Mouse (Mus musculus): Measurements from ENCODE around the gene Mc1r. TPM values are rescaled to one million over a fixed set of nuclear protein-coding genes. Genes with fewer than 3 reads are reported as not detected.
"Not testable (repeated sequence)": the region's sequence is repeated elsewhere in the genome, so short reads cannot be mapped to it uniquely, and the experiment has no call there.

The Mc1r gene
- polyA plus RNA-seq, 1 experiment from 2014 or later: not detected

DNA sequence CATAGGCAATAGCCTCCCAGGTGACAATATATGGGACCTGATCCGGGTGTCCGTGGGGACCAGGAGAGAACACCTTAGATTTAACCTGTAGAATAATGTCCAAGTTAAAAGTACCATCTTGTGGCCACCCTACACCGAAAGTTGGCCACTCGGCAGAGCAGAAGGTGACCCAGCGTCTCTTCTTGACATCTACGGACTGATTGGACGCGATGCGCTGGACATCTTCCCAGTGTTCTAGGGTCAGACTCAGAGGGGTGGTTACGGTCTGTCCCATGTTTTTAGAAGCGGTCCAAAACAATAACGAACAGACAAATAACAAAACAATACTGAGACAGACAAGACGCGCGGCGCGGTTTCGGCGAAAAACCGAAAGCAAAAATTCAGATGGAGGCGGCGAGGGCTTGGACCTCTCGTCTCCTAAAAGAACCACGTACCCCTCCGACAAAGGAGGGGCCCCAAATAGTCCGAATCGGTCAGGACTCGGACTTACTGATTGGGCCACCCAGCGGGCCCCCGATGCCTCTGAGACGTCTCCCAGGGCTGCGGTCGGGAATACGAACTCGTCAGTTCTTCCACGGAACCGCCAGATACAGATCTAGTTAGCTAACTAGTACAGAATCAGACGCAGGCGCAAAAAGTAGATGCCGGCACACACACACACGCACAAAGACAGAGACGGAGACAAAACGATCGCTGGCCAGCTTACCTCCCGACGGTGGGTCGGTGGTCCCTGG lies 26.5 kb downstream of the Mc1r start:
- peaks cover 16% of the 10 kb centered on the region for H3K9me3 ChIP-seq (ENCODE audit: control insufficient read depth, low read length)
- DNase-seq (ENCODE audit: low spot score): not testable (repeated sequence)

GRCm38 (mm10) chr8:123441788-123442187 lies 34.9 kb downstream of the Mc1r start:
- Histone ChIP-seq H3K4me2 (ENCODE audit: low read depth) (no peak overlapping the region), H3K4me1 (ENCODE audit: control insufficient read depth, insufficient read depth, low read length) (0 out of 2 replicates have a peak, but pooled peaks cover 3% of the 10 kb centered on the region), H3K9ac (ENCODE audit: low read length) (no peak overlapping the region), H3K27me3 (ENCODE audit: control insufficient read depth, insufficient read depth, low read length) (no peaks in the 10 kb centered on the region), H3K9me3 (ENCODE audit: control insufficient read depth, low read length) (no peaks in the 10 kb centered on the region), H3K27ac (ENCODE audit: low read depth, low read length) (no peak overlapping the region), H3K36me3 (ENCODE audit: control insufficient read depth, insufficient read depth, low read length) (no peaks in the 10 kb centered on the region), H3K4me3 (ENCODE audit: low read depth, low read length) (no peak overlapping the region)
- WGBS: 90% methylated on average over 2 of the region's 2 CpGs
- DNase-seq (ENCODE audit: low spot score) (no peak), ATAC-seq (ENCODE audit: insufficient read depth, low FRiP score, low TSS enrichment) (no peak)

More for the DNA sequence above, 26.5 kb downstream of the Mc1r start:
- not testable (repeated sequence) for ATAC-seq (ENCODE audit: insufficient read depth, low FRiP score, low TSS enrichment); H3K27ac ChIP-seq (ENCODE audit: low read depth, low read length); H3K4me1 ChIP-seq (ENCODE audit: control insufficient read depth, insufficient read depth, low read length); H3K9ac ChIP-seq (ENCODE audit: low read length); H3K27me3 ChIP-seq (ENCODE audit: control insufficient read depth, insufficient read depth, low read length); H3K4me2 ChIP-seq (ENCODE audit: low read depth); H3K36me3 ChIP-seq (ENCODE audit: control insufficient read depth, insufficient read depth, low read length); H3K4me3 ChIP-seq (ENCODE audit: low read depth, low read length)
- WGBS: 98% methylated on average over 35 of the region's 47 CpGs

GRCm38 (mm10) chr8:123442351-123442750 lies 35.4 kb downstream of the Mc1r start:
- no peak overlapping the region for H3K27ac ChIP-seq (ENCODE audit: low read depth, low read length)
- H3K27me3 ChIP-seq (ENCODE audit: control insufficient read depth, insufficient read depth, low read length): no peaks in the 10 kb centered on the region
- H3K4me1 ChIP-seq (ENCODE audit: control insufficient read depth, insufficient read depth, low read length): 0 out of 2 replicates have a peak, but pooled peaks cover 3% of the 10 kb centered on the region
- H3K4me2 ChIP-seq (ENCODE audit: low read depth): no peak overlapping the region
- H3K4me3 ChIP-seq (ENCODE audit: low read depth, low read length): no peak overlapping the region; the same call in 1 of the 2 replicates
- H3K36me3 ChIP-seq (ENCODE audit: control insufficient read depth, insufficient read depth, low read length): no peaks in the 10 kb centered on the region
- 83% methylated on average over 5 of the region's 5 CpGs for WGBS
- H3K9ac ChIP-seq (ENCODE audit: low read length): no peak overlapping the region
- ATAC-seq (ENCODE audit: insufficient read depth, low FRiP score, low TSS enrichment) (0 out of 2 replicates have a peak, but pooled peaks have one; percentile 9), DNase-seq (ENCODE audit: low spot score) (no peak)
- no peaks in the 10 kb centered on the region for H3K9me3 ChIP-seq (ENCODE audit: control insufficient read depth, low read length)

DNA sequence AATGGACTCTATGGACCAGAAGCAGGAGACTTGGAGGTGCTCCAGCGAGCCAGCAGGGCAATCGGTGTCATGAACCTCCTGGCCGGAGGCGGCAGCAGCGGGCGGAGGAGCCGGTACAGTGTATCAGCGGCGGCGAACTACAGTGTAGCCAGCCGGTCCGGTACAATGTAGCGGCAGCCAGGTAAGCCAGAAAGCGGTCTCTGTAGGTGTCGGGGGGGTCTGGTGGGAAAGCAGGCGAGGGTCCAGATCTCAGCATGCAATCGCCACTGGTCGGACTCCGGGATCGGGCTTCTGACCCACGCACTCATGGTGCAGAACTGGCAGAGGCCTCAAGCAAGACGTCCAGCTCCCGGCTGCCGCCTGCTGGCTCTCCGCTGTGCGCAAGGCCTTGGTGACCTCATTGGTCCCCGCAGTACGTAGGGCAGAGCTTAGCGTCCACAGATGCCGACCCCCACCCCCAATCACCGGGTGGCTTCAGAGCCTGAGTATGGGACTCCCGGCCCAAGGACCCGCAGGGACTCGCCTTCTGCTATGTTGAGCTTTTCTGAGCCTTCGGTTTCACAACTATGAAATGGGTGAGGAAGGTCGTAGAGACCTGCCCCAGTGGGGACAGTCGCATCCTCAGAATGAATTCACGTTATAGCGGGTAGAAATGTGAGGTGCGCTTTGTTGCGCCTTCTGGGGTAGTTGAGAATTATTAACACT lies 36.1 kb downstream of the Mc1r start:
- WGBS: 1% methylated on average over 41 of the region's 41 CpGs
- H3K27ac ChIP-seq (ENCODE audit: low read depth, low read length): no peak overlapping the region; the same call in 1 of the 2 replicates
- ATAC-seq (ENCODE audit: insufficient read depth, low FRiP score, low TSS enrichment): peak; percentile 94

GRCm38 (mm10) chr8:123443576-123443921 lies 36.6 kb downstream of the Mc1r start:
- peak overlapping the region; percentile 63 for H3K4me2 ChIP-seq (ENCODE audit: low read depth)
- H3K27me3 ChIP-seq (ENCODE audit: control insufficient read depth, insufficient read depth, low read length): no peaks in the 10 kb centered on the region
- H3K4me3 ChIP-seq (ENCODE audit: low read depth, low read length): peak overlapping the region; percentile 59
- DNase-seq (ENCODE audit: low spot score) (no peak), ATAC-seq (ENCODE audit: insufficient read depth, low FRiP score, low TSS enrichment) (no peak; the same call in 1 of the 2 replicates)
- 47% methylated on average over 4 of the region's 4 CpGs for WGBS
- 0 out of 2 replicates have a peak, but pooled peaks cover 3% of the 10 kb centered on the region for H3K4me1 ChIP-seq (ENCODE audit: control insufficient read depth, insufficient read depth, low read length)
- H3K9ac ChIP-seq (ENCODE audit: low read length): peak overlapping the region; percentile 80
- H3K36me3 ChIP-seq (ENCODE audit: control insufficient read depth, insufficient read depth, low read length): no peaks in the 10 kb centered on the region
- no peak overlapping the region for H3K27ac ChIP-seq (ENCODE audit: low read depth, low read length)
- no peaks in the 10 kb centered on the region for H3K9me3 ChIP-seq (ENCODE audit: control insufficient read depth, low read length)

More for the DNA sequence above, 36.1 kb downstream of the Mc1r start:
- Histone ChIP-seq H3K36me3 (ENCODE audit: control insufficient read depth, insufficient read depth, low read length) (no peaks in the 10 kb centered on the region), H3K4me3 (ENCODE audit: low read depth, low read length) (peak overlapping the region; percentile 59), H3K4me2 (ENCODE audit: low read depth) (peak overlapping the region; percentile 63), H3K9ac (ENCODE audit: low read length) (peak overlapping the region; percentile 80), H3K27me3 (ENCODE audit: control insufficient read depth, insufficient read depth, low read length) (no peaks in the 10 kb centered on the region), H3K4me1 (ENCODE audit: control insufficient read depth, insufficient read depth, low read length) (0 out of 2 replicates have a peak, but pooled peaks cover 3% of the 10 kb centered on the region), H3K9me3 (ENCODE audit: control insufficient read depth, low read length) (no peaks in the 10 kb centered on the region)
- DNase-seq (ENCODE audit: low spot score): peak; percentile 94

- no peak overlapping the region for H3K9ac ChIP-seq (ENCODE audit: low read length)
- H3K27ac ChIP-seq (ENCODE audit: low read depth, low read length): no peak overlapping the region
- no peak overlapping the region for H3K4me2 ChIP-seq (ENCODE audit: low read depth)
- ATAC-seq (ENCODE audit: insufficient read depth, low FRiP score, low TSS enrichment) (no peak), DNase-seq (ENCODE audit: low spot score) (no peak)
- no peaks in the 10 kb centered on the region for H3K36me3 ChIP-seq (ENCODE audit: control insufficient read depth, insufficient read depth, low read length)
- H3K27me3 ChIP-seq (ENCODE audit: control insufficient read depth, insufficient read depth, low read length): no peaks in the 10 kb centered on the region
- 91% methylated on average over 6 of the region's 6 CpGs for WGBS
- no peaks in the 10 kb centered on the region for H3K9me3 ChIP-seq (ENCODE audit: control insufficient read depth, low read length)
- 0 out of 2 replicates have a peak, but pooled peaks cover 3% of the 10 kb centered on the region for H3K4me1 ChIP-seq (ENCODE audit: control insufficient read depth, insufficient read depth, low read length)
- no peak overlapping the region for H3K4me3 ChIP-seq (ENCODE audit: low read depth, low read length)
These were observed 37.2 kb downstream of the Mc1r start for GRCm38 (mm10) chr8:123444131-123444530.

DNA sequence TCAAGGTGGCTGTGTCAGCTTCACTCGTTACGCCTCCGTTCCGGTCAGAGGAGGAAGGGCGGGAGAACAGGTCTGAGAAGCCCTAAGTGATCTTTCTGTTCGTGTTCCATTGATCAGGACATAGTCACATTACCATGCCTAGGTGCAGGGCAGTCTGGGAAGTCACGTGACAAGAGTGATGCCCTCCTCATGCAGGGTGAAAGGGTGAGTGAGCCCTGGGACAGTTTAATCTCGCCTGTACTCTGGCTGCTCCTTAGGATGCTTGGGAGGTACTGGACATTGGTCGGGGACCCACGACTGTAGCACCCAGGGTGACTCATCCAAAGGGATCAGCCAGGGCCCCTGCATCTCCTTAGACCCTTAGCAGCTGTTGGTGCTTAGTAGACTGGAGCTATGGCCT lies 39.1 kb downstream of the Mc1r start:
- Histone ChIP-seq H3K27me3 (ENCODE audit: control insufficient read depth, insufficient read depth, low read length) (no peaks in the 10 kb centered on the region), H3K4me2 (ENCODE audit: low read depth) (no peak overlapping the region), H3K9ac (ENCODE audit: low read length) (no peak overlapping the region), H3K9me3 (ENCODE audit: control insufficient read depth, low read length) (no peaks in the 10 kb centered on the region), H3K36me3 (ENCODE audit: control insufficient read depth, insufficient read depth, low read length) (no peaks in the 10 kb centered on the region), H3K4me1 (ENCODE audit: control insufficient read depth, insufficient read depth, low read length) (0 out of 2 replicates have a peak, but pooled peaks cover 3% of the 10 kb centered on the region), H3K4me3 (ENCODE audit: low read depth, low read length) (no peak overlapping the region), H3K27ac (ENCODE audit: low read depth, low read length) (no peak overlapping the region)
- 87% methylated on average over 10 of the region's 10 CpGs for WGBS
- DNase-seq (ENCODE audit: low spot score) (no peak), ATAC-seq (ENCODE audit: insufficient read depth, low FRiP score, low TSS enrichment) (no peak)

GRCm38 (mm10) chr8:123446799-123447198 lies 39.9 kb downstream of the Mc1r start:
- WGBS: 89% methylated on average over 6 of the region's 6 CpGs

More at GRCm38 (mm10) chr8:123446799-123447198, 39.9 kb downstream of the Mc1r start:
- no peaks in the 10 kb centered on the region for H3K9me3 ChIP-seq (ENCODE audit: control insufficient read depth, low read length)
- H3K4me3 ChIP-seq (ENCODE audit: low read depth, low read length): no peak overlapping the region
- DNase-seq (ENCODE audit: low spot score) (no peak), ATAC-seq (ENCODE audit: insufficient read depth, low FRiP score, low TSS enrichment) (no peak)
- H3K27me3 ChIP-seq (ENCODE audit: control insufficient read depth, insufficient read depth, low read length): no peaks in the 10 kb centered on the region
- no peak overlapping the region for H3K9ac ChIP-seq (ENCODE audit: low read length)
- no peaks in the 10 kb centered on the region for H3K36me3 ChIP-seq (ENCODE audit: control insufficient read depth, insufficient read depth, low read length)
- H3K27ac ChIP-seq (ENCODE audit: low read depth, low read length): no peak overlapping the region
- H3K4me1 ChIP-seq (ENCODE audit: control insufficient read depth, insufficient read depth, low read length): 0 out of 2 replicates have a peak, but pooled peaks cover 3% of the 10 kb centered on the region
- H3K4me2 ChIP-seq (ENCODE audit: low read depth): no peak overlapping the region

Measured in neural tube, embryonic 11.5 days (tissue).